Mouse (Mus musculus) brain, embryonic 14.5 days (tissue): ENCODE results near the gene Gm45208.

Experiments
- CTCF ChIP-seq: fragments of 200-500 bp; IDR thresholded peaks from 2 replicates; pipeline ENCODE4 v1.5.1; 2012; ENCODE audit warnings: inconsistent platforms, mild to moderate bottlenecking, moderate library complexity, borderline replicate concordance; ENCODE audit not compliant: insufficient read depth, insufficient read length; ENCODE audit errors: extremely low read depth
- POLR2A ChIP-seq: fragments of 200-500 bp; IDR thresholded peaks from 2 replicates; pipeline ENCODE4 v1.6.1; 2012; ENCODE audit warnings: mild to moderate bottlenecking, inconsistent platforms, borderline replicate concordance; ENCODE audit not compliant: poor library complexity, insufficient read depth, insufficient read length, severe bottlenecking; ENCODE audit errors: extremely low read depth

DNA sequence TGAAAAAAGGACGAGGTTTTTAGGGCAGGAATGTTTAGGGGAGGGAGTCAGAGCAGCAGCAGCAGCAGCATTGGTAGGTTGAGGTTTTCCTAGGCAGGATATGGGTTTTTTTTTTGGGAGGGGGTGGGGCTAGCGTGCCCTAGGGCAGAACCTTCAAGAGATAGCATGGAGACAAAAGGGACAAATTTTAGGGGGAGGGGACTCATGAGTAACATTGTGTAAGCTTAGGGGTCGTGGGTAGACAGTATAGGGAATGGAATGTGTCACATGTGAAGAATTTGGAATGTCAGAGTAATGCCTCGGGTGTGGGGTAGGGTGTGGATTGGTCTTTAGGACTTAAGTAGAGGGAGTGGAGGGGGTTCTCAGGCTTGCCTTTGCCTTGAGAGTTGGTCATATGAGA, 646 bp downstream of the Gm45208 start:
- no peak for TF ChIP-seq POLR2A
- TF ChIP-seq CTCF: no peak
